Mouse (Mus musculus) effector memory CD4-positive, alpha-beta T cell, adult 7 months (primary cell): Measurements from ENCODE around the gene Srebf2. TPM values are rescaled to one million over a fixed set of nuclear protein-coding genes. Genes with fewer than 3 reads are reported as not detected.

Source experiments
- polyA plus RNA-seq: library from polyadenylated mRNA; unstranded; fragments of 100-300 nt; shearing (Covaris generic); gene quantifications from one replicate; pipeline ENCODE4 v1.2.1, GENCODE M21; 2017

Srebf2 gene
- polyA plus RNA-seq: 151 TPM

DNA sequence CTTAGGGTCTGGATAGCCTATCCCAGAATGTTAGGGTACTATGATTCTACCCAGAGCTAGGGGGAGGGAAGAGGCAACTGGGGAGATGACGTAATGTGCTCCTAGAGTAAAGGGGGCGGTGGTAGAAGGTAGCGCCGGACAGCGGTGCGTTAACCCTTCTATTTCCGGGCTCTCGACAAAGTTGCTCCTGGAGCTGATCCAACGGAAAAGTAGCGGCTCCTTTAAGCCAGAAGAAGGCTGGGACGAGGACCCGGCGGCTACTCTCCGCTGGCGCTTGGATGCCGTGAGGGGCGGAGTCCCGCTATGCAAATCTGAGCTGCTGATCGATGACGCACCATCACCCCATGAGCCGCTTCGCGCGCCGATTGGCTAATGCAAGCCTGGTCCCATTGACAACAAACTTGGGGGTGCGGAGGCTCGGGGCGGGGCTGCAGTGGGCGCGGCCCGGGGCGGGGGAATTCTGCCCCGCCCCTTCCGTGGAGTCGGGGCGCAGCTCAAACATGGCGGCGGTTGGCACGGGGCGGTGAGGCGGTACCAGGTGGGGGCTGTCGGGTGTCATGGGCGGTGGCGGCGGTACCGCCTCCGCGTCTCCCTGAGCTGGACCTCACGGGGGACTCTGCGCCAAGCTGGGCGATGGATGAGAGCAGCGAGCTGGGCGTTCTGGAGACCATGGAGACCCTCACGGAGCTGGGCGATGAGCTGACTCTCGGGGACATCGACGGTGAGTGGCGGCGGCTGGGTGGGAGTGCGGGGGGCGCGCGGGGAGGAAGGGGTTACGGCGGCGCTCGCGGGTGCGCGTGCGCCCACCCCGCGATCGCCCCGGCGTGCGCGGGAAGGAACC lies at the start of gene Srebf2:
TSS of gene Srebf2 (plus strand) at position 412 of the 841 bp plus-strand sequence.

GRCm38 (mm10) chr15:82127426-82128374 lies 19.3 kb upstream of the Srebf2 start, which contains the start of gene Ccdc134:
Gene Ccdc134 (plus strand): TSS chr15:82127922.

DNA sequence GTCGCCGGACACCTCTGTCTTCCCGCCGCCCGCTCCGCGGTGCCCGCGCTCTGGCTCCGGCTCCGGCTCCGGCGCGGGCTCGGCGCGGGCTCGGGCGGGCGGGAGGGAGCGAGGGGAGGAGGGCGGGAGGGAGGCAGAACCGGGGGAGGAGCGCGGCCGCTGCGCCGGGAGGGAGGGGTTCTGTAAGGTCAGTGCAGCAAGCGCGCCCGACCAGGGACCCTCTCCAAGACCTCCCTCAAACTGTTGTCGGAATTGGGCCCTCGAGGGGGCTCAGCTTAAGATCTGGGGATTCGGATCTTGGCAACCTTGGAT lies 65.7 kb downstream of the Srebf2 start, which contains the start of gene Shisa8:
TSS of gene Shisa8 (minus strand) at position 64 of the 312 bp plus-strand sequence.

DNA sequence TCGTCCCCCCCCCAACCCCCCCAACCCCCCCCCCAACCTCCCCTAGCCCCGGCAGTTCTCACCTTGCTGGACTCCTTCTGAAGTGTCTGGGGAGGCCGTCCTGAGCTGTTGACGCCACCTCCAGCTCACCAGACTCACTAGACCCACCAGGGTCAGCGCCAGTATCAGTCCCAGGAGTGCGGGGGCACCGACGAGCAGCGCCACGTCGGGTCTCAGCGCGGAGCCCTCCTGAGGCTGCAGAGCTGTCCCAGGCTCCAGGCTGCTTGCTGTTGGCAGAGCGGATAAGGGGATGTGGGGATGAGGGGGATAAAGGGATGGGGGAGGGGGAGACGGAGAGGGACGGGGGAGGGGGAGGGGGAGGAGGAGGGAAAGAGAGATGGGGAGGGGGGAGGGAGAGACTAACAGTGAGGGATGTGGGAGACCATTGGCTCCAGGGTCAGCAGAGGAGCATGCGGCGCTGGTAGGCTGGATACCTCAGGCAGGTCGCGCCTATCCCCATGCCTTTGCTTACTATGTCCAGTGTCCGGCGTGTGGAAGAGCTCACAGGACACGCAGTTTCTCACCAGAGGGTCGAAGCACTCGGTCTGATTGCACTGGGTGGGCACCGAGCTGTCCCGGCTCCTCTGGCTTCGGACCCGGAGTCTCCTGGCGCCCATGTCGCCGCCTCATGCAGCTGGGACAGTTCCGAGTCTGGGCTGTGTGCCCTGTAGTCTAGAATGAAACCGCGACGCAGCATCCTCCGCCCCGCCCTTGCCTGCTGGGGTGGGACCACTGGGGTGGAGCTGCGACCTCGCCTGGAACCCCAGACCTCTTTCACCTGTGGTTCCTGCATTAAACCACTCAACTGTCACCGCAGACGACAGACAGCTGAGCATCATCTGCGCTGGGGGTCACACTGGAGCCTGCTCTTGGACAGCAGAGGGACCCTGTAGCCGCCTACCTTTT lies 76.9 kb downstream of the Srebf2 start, which contains the start of gene Tnfrsf13c:
TSS of gene Tnfrsf13c (minus strand) at position 713 of the 945 bp plus-strand sequence.

DNA sequence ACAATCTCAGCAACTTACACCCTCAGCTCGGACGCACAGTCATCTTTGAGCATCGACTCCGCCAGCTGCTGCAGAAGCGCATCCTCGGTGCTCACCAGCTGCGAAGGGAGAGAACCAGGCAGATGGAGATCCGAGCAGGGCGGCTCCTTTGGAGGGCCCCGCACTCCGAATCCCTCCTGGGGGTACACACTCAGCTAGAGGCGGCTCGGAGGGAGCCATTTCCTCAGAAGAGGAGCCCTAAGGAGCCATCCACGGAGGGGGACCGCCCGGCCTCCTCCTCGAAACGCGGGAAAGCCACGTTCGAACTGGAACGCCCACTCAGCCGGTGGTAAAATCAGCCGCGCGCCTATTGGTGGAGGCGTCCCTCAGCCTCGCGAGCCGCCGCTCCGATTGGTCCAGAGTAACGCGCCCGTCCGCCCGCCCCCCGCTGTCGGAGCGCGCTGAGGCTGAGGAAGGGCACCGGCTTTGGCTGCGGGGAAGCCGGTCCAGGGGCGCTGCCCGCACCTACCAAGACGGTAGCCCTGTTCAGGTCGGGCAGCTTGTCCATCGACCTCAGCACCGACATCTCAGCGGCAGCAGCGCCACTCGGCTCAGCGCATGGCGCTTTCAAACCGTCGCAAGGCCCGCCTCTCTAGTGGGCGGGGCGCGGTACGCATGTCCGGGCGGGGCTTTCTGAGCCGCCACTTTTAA lies 97.3 kb downstream of the Srebf2 start, which contains the start of gene Cenpm:
TSS of gene Cenpm (minus strand) at position 634 of the 690 bp plus-strand sequence.

GRCm38 (mm10) chr15:82252097-82252496 lies 105.1 kb downstream of the Srebf2 start, which contains the start of gene 1500009C09Rik:
Gene 1500009C09Rik (plus strand): TSS chr15:82252397.

Other genes starting within 250 kb of the Srebf2 start
- 33.6 TPM for gene Polr3h, start 220.9 kb upstream of the Srebf2 start, polyA plus RNA-seq
- 0.16 TPM for gene Csdc2, start 210.4 kb upstream of the Srebf2 start, polyA plus RNA-seq
- 13.0 TPM for gene Pmm1, start 186.3 kb upstream of the Srebf2 start, polyA plus RNA-seq
- not detected for gene 1700029P11Rik, start 166.6 kb upstream of the Srebf2 start, polyA plus RNA-seq
- gene Xrcc6, start 159.3 kb upstream of the Srebf2 start, polyA plus RNA-seq: 34.0 TPM
- gene Desi1, start 113.3 kb upstream of the Srebf2 start, polyA plus RNA-seq: 27.2 TPM
- gene Snu13, start 99.6 kb upstream of the Srebf2 start, polyA plus RNA-seq: 193 TPM
- gene 4930407I10Rik, start 88.0 kb upstream of the Srebf2 start, polyA plus RNA-seq: not detected
- 0.13 TPM for gene Mei1, start 77.2 kb upstream of the Srebf2 start, polyA plus RNA-seq
- gene Ccdc134, start 19.3 kb upstream of the Srebf2 start, polyA plus RNA-seq: 32.0 TPM
- gene Shisa8, start 65.6 kb downstream of the Srebf2 start, polyA plus RNA-seq: not detected
- gene Tnfrsf13c, start 77.2 kb downstream of the Srebf2 start, polyA plus RNA-seq: 0.39 TPM
- gene Cenpm, start 97.6 kb downstream of the Srebf2 start, polyA plus RNA-seq: 1.4 TPM
- not detected for gene 1500009C09Rik, start 105.2 kb downstream of the Srebf2 start, polyA plus RNA-seq
- 0.94 TPM for gene Sept3, start 127.7 kb downstream of the Srebf2 start, polyA plus RNA-seq
- gene Wbp2nl, start 151.8 kb downstream of the Srebf2 start, polyA plus RNA-seq: not detected
- gene Naga, start 191.7 kb downstream of the Srebf2 start, polyA plus RNA-seq: 28.1 TPM
- gene Pheta2, start 191.8 kb downstream of the Srebf2 start, polyA plus RNA-seq: 0.61 TPM
- gene Smdt1, start 191.8 kb downstream of the Srebf2 start, polyA plus RNA-seq: 196 TPM
- gene Ndufa6, start 207.1 kb downstream of the Srebf2 start, polyA plus RNA-seq: 299 TPM
- gene Cyp2d22, start 233.1 kb downstream of the Srebf2 start, polyA plus RNA-seq: 5.6 TPM
- gene Cyp2d11, start 246.8 kb downstream of the Srebf2 start, polyA plus RNA-seq: not detected